Mouse (Mus musculus) ovary, postnatal 14 days (tissue): ENCODE data around the gene Edil3.
"Not testable (repeated sequence)": the region's sequence is repeated elsewhere in the genome, so short reads cannot be mapped to it uniquely, and the experiment has no call there.

Experiments used
- DNase-seq: peaks from one replicate; pipeline ENCODE4 v3.0.0; 2022; ENCODE audit warnings: low spot score

The Edil3 gene

DNA sequence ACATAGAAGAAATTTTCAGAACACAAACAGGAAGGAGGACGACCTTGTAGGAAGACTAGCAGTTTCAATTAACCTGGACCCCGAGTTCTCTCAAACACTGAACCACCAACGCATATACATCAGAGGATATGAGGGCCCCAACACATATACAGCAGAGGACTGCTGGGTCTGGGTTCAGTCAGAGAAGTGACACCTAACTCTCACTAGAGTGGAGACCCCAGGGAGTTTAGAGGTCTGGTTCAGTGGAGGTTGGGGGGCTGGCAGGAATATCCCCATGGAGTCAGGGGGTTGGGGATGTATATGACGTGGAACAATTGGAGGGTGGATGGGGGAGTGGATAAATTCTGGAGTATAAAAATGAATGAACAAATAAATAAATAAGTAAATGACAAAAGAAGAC is 151.1 kb downstream of the Edil3 start:
- DNase-seq, result no peak

DNA sequence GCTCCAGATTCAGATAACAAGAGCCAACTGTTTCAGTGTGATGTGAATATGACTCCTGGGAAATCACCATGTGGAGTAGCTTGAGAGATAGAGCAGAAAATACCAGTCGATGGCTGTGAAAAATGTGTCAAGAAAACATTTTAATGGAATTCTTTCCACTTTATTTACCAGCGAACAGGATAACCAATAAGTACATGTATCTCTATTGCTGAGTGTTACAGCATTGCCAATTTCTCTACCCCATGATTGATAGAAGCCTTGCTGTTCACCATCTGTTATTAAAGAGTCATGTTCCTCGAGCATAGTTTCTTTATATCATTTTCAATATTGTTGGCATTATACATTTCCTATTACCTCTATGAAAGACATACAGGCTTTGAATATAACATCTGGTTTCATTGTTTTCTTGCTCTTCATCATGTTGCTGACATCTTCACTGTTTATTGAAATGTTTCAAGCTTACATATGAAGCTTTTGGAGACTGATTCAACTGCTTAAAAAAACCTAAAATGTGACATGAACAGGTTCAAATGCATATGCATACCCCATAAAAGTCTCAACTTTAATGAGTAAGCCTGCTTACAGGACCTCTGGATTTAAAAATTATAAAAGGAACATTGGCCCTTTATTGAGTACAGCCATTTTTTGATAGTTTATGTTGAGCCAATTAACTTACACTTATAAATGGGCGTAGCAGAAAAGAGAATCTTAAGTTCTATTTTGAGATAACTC is 186.6 kb downstream of the Edil3 start:
- no peak for DNase-seq

DNA sequence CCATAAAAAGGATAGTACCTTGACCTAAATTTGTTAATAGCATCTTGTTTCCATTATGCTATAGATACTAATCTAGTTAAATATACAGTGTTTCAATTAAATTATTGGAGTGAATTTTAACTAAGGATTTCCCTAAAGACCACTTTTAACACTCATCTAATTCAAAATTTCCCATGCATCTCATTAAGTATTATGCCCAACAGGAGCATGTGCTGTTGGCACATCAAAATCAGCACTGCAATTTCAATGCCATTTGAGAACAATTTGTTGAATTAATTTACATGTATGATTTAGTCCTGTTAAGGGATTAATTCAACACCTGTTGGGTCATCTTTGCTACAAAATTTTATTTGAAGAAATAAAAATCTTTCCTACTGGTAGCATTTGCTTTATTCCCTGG is 191.2 kb downstream of the Edil3 start:
- DNase-seq, result no peak

DNA sequence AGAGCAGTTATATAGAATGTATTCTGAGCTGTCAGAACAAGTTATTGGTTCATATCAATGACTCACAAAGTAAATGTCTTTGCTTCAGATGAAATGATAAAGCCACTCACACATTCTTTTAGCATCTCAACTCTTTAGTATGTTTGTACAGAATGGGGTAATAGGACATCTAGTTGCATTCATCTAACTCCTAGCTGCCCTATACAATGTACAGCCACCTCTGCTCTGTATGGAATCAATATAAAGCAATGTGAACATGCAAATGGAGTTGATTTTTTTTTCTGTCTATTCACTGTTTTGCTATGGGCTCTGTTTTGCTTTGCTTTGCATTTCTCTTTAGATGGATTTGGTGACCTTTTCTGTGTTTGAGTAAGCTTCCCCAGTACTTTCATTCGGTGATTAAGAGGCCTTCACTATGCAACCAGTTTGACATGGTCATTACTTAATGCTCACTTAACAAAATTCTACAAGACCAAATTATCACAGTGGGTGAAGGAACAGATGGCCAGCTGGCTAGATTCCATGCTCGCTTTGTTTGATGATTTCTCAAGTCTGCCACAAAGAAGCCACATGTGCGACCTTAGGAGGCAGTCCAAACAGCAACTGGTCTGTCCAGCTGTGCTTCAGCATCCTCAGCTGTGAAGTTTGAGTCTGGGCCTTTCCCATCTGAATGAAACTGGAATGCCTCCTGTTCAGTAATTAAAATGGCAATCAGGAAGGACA is 208.7 kb downstream of the Edil3 start:
- no peak for DNase-seq

DNA sequence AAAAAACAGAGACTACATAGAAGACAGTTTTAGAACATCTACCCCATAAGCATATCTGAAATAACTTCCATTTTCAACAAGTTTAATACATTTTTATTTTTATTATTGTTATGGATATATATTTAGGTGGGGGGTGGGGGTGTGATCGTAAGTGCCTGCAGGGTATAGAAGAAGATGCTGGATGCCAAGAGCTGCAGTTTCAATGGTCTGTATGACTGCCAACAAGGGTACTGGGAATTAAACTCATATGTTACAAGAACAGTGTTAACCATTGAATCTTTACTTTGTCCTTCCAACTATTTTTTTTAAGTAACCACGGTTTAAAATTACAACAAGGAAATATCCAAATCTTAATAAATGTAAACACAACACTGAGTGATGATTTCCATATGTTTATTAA is 214.4 kb downstream of the Edil3 start:
- DNase-seq, result no peak

DNA sequence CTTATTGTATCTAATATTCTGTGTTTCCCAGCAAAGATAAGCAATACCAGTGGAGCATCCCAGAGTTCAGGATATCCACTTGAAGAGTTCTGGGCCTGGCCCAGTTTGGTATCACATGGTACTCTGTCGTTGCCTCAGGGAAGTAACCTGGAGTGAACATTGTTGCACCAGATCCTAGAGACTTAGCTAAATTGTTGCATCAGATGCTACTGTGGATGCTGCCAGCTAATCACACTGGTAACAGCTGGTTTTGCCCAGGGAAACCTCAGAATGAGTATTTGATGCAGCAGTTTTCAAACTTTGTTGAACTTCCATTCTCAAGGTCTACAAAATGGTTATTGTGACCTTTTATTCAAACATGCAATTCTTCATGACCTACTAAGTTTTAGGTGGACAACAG is 220.2 kb downstream of the Edil3 start:
- no peak for DNase-seq

DNA sequence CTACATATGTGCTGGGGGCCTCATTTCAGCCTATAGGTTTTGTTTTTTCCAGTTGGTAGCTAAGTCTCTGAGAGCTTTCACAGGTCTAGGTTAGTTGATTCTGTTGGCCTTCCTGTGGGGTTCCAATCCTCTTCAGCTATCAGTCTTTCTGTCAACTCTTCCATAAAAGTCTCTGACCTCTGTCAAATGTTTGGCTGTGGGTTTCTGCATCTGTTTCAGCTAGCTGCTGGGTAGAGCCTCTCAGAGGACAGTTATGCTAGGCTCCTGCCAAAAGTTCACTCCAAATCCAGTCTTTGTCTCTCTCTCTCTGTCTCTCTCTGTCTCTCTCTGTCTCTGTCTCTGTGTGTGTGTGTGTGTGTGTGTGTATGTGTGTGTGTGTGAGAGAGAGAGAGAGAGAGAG is 248.9 kb downstream of the Edil3 start:
- not testable (repeated sequence) for DNase-seq

DNA sequence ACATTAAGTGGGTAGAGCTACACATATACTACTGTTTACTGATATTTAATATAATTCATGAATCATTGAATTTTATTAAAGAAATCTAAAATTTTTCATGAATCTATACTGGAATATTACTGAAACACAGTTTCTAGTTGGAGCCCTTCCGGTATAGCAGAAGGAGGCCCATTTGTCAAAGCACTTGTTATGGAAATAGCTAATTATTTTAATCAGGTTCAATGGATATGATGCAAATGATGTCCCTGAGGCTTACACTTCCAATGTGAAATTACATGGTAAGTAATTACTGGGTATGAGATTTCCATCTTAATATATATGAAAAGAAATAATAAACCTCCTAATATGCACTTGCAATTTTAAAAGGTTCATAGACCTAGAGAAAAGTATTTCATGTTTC is 254.9 kb downstream of the Edil3 start:
- DNase-seq, result no peak

DNA sequence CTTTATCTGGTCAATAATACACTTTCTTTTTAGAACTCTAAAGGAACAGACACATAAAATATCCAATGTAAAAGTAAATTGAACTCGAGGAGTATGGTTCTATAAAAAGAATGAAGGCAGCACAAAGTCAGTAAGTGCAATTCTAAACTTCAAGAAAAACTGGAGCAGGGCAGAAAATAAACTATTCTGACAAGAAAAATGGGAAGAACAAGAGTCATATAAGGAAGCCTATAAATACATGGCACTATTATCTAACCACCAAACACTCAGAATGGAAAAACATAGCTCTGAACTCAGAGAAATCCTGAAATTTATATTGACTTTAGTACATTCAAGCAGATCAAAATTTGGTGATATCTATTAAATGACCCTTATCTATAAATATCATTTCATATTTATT is 284.6 kb downstream of the Edil3 start:
- DNase-seq, result no peak

DNA sequence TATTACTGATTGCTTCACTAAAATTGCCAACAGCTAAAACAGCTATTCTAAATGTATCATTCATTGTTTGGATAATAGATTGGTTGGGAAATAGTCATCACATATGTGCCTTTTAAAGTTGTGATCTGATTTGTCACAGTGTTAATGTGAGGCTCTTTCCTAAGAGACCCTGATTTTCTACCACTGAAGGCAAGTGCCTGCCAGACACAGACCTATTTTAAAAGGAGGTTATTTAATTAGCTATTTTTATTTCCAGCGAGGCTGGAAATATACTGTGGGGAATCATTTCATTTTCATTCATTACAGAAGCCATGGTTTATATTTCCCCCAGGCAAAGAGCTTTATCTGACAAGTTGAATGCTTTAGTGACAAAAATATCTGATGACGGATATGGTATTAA is 296.3 kb downstream of the Edil3 start:
- DNase-seq, result no peak

DNA sequence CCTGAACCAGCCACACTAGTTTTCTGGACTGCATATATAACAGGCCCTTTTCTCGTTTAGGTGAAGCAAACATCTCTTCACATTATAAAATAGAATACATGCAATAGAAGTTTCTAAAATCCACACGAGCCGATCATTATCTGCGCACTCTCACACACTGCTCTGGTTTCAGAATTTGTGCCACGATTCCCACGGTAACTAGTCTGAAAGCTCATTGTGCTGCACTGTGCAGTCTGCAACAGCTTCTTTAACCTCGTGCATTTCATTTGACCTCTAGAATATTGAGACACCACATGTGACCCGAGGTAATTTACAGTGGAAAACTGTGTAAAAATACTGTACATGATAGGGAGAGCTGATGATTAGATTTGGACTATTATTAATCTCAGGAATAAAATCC is 298.5 kb downstream of the Edil3 start:
- DNase-seq, result no peak

DNA sequence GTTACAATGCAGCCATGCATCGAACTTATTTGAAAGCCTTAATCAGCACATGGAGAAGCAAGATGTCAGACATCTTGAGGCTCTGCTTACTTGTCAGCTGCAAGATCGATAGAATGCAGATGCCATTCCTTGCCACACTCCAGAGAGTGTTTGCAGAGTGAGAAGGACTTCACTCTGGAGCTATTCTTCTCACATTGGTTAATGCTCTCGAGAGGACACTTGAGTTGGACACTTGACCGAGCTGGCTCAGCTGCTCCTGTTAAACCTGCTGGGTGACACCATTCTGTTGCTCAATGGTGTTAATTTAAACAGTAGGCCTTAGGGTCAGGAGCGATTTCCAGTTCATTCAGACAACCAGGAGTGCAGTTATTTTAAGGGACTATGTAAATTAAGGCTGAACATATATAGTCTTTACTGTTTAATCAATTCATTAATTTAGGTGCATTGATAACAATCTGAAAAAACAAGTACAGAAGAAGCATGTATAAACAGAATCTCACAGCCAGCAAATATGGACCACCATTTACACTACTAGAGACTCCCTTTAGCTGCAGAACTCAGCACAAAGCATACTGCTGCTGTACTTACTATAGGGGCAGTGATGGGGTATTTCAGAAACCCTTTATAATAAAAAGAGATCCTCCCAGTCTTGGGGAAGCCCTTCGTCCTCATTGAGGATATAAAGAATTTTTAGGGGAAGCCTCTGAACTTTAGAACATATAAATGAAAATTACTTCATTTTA is 301.4 kb downstream of the Edil3 start:
- no peak for DNase-seq

DNA sequence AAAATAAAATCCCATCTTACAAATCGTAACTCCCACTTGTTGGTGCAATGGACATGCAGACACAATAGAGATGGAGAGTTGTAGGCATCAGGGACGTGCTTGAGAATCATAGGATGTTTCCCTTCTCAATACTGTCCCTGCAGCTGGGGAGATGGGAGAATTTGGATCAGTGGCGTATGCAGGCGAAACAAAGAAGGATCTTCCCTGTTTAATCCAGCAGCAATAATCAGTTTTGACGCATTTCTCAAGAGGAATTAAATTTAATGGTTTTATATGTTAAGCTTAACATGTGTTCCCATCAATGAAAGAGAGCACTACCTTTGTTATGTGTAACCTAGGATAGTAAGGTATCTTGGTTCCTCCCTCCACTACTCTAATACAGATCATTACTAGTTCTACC is 302.1 kb downstream of the Edil3 start:
- no peak for DNase-seq

DNA sequence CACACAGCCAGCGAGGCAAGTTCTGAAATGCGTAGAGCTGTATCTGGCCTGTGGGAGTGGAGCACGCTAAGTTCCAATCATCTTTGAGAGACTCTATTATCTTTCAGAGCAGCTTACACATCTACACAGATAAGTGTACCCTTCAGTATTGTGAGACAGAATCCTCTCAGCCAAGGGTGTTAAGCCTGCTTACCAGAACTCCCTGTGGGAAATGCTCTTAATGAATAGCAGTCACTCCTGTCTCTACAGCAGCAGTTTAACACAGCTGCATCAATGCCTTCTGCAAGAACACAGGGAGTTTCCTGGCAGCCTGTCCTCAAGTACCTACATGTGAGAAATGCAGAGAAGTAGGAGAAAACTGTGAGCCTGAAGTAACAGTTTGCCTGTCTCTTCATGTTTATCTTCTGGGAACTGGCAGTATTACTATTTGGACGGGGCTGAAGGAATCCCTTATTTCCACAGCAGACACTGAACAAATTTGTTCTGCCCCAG is 324.8 kb downstream of the Edil3 start:
- DNase-seq, result no peak

DNA sequence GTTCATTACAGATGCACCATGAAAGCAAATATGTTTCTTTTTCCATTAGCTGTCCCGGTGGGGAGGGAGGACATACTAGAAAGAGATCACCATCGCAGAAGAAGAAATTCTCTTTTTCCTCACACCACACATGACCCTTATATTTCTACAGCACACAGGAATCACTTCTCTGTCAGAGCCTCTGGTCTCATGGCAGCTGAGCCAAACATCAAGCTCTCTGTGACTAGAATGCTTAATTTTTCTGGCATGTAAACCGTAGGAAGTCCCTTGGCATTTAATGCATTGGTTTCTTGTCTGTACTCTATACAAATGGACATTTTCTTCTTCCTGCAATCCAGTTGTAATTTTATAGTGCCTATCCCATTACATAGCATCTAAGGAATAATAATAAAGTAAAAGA is 330.6 kb downstream of the Edil3 start:
- DNase-seq, result no peak

DNA sequence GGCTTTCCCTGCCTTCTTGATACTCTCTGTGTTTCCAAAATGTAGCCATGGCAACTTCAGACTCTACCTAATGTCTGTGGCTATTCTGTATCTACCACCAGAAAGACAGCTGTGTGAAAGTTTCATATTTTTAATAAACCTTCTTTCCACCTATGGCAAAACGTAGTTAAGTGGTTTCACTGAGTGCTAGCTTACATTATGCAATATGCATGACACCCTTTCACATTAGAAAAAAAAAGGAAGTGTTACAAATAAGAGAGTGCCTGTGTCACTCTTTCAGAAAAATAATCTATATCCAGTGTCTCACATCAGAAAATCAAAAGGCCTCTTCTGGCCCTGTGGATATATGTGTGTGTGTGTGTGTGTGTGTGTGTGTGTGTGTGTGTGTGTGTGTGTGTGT is 346.7 kb downstream of the Edil3 start:
- no peak for DNase-seq

DNA sequence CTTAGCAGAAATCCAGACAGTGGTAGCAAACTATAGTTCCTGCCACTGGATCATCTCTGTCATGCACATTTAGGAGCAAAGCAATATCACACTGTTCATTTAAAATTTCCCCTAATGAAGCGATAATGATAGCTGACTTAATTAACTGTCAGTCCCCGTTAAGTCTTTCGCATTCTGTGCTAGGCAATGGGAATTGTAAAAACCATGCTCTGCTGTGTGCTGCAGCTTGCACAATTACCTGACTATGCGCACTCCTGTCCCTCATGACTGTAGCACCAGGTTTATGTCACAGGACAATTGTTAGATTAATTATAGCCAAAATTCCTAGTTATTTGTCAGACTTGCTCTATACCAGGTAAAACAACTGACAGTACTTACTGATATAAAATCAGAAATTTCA is 348.8 kb downstream of the Edil3 start:
- no peak for DNase-seq

DNA sequence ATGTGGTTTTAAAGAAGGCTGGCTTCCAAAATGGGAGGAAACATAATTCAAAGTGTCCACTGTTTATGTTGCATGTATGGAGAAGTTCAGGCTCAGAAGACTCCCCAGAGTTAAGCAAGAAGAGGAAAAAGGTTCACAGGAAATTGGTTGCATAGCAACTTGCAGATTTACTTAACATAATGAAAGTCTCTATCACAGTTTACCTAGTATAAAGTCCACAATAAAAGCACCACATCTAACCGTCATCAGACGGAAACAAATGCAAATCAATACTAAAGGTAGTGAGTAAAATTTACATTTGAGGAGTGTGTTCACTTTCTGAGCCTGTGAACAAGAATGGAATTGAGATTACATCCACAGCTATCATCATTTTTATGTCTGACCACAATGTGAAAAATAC is 353.9 kb downstream of the Edil3 start:
- DNase-seq, result no peak

DNA sequence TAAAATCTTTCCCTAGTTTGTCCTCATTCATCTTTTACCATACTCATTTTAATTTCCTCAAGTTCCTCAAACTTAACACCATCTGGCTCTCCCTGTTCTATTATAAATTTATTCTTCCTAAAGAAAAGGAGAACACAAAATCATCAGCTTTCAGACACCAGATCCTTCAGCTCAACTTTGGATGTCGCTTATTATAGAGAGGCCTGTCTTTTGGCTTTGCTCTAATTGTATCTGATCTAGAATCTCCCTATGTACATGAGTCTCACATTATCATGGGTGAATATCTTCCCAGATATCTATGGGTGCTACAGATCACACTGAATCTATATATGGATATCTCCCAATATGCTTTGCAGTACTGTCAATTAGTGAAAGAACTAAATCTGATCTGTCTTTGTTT is 367.8 kb downstream of the Edil3 start:
- no peak for DNase-seq

DNA sequence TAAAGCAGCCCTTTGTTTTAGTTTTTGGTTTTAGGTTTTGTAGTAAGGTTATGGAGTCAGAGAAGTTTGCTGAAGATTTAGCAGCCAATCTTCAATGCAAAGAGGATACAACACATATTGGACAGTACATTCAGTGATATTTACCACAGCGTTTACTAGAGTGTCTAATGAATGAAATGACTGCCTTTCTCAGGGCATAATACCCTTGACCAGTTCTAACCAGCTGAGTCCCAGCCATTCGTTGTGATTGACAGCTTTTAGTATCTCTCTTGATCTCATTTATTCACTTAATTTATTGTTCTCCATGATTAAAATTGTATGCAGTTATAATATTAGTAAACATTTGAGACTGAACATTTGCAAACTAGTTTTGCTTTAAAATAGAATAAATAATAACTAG is 375.7 kb downstream of the Edil3 start:
- no peak for DNase-seq

DNA sequence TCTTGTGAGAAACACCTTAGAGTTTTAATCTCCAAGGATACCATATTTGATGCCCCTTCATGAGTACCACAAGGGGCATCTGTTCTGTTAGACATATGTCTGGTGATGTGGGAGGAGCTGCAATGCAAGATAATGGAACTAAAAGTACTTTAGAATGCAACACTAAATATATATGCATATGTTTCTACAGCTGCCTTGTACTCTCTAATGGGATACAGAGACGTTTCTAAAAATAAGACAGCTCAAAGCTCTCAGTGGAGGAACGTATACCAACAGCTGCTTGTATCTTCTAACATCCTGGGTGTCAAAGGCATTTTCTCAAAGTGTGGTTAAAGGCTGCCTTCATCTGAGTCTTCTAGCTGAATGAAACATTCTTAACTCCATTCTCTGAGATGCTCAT is 378.0 kb downstream of the Edil3 start:
- no peak for DNase-seq

DNA sequence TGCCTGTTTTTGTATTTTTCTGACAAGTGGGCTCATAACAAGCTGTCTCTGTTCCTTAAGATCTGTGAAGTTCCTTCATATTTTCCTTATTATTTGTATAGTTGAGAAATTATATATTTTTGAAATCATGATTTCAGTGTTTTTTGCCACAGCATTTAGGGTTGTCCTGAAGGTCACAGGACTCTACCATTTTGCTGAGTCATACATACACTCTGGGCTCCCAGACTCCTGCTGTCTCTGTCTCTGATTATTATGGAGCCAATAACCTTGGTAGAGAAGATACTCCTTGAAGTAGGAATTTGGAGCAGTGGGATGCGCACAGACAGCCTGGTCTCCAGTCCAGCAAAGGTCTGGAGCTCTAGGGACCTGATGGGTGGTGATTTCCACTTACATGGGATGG is 416.8 kb downstream of the Edil3 start:
- DNase-seq, result no peak

DNA sequence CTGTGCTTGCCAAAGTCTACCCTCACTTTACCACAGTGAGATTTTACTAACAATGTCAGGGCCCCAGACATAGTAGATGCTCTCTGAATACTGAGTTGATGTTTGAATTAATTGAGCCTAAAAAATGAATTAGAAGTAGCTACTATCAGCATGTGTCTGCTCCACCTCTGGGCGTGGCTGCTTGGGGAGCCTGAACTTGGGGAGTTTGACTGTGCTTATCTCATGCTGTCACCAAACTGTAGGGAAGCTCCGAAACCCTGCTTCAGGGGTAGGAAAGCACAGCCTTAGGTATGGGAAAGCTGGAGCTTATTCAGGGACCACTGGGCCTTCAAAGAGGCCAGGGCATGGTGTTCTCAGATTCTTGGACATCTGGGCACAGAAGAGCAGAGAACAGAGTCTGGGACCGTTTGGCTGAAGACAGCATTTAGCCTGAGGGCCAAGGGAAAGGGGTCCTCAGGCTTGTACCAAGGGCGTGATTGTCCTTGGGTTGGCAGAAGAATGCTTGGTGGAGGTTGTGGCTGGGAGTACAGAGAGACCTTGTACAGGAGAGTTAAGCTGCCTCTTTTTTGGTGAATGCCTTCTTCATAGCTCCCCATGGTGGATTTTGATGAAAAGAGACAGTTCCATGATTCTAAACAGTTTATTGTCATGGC is 432.8 kb downstream of the Edil3 start:
- no peak for DNase-seq
